Mouse (Mus musculus): ENCODE measurements around the gene Msi1. TPM values are rescaled to one million over a fixed set of nuclear protein-coding genes. Genes with fewer than 3 reads are reported as not detected.

The Msi1 gene
- total and polyA plus RNA-seq, 3 experiments, result 3.5 to 5.7 TPM; not detected in 1

GRCm38 (mm10) chr5:115394836-115395235, 34.6 kb upstream of the Msi1 start (continued):
- TF ChIP-seq ELF1 (IDR thresholded peaks at IDR 0.05; ENCODE audit: low read depth, low read length), result no peak
- TF ChIP-seq POLR2A (IDR thresholded peaks at IDR 0.05; ENCODE audit: control insufficient read depth in 1 of 2, insufficient read depth in 1 of 2, low read depth in 1 of 2, low read length in 2 of 2, poor library complexity in 1 of 2), result no peak
- no peak for TF ChIP-seq HCFC1 (IDR thresholded peaks at IDR 0.05; ENCODE audit: low read depth, low read length)

GRCm38 (mm10) chr5:115396654-115397053, 32.7 kb upstream of the Msi1 start:
- TF ChIP-seq ZC3H11A (IDR thresholded peaks at IDR 0.05; ENCODE audit: low read depth, low read length) (no peak), RCOR1 (IDR thresholded peaks at IDR 0.05; ENCODE audit: low read depth, low read length) (no peak), E2F4 (IDR thresholded peaks at IDR 0.05; ENCODE audit: borderline replicate concordance, low read depth, low read length) (no peak), TAL1 (IDR thresholded peaks at IDR 0.05; ENCODE audit: low read length) (no peak), USF1 (IDR thresholded peaks at IDR 0.05; ENCODE audit: low read depth, low read length) (no peak), MEF2A (IDR thresholded peaks at IDR 0.05; ENCODE audit: extremely low read depth, insufficient replicate concordance, low read depth, low read length, poor library complexity, severe bottlenecking) (no peak), UBTF (IDR thresholded peaks at IDR 0.05; ENCODE audit: borderline replicate concordance, insufficient read depth, low read depth, low read length) (no peak), ETS1 (IDR thresholded peaks at IDR 0.05; ENCODE audit: low read depth, low read length) (no peak), RAD21 (IDR thresholded peaks at IDR 0.05; ENCODE audit: low read depth, low read length) (no peak), MAX (IDR thresholded peaks at IDR 0.05; ENCODE audit: low read length) (no peak), SIN3A (IDR thresholded peaks at IDR 0.05; ENCODE audit: low read length) (no peak)
- H3K4me3 ChIP-seq (ENCODE audit: control insufficient read depth in 1 of 2, insufficient read depth in 1 of 2, low read depth in 2 of 2, low read length in 2 of 2), result no peak overlapping the region
- no peaks in the 10 kb centered on the region for H3K36me3 ChIP-seq (ENCODE audit: control insufficient read depth in 1 of 2, insufficient read depth in 2 of 2, low read length in 2 of 2)
- no peak overlapping the region for H3K9ac ChIP-seq (ENCODE audit: control insufficient read depth, low read depth, low read length, poor library complexity, severe bottlenecking)
- H3K79me2 ChIP-seq (ENCODE audit: control insufficient read depth, insufficient read depth, low read length, poor library complexity), result no peaks in the 10 kb centered on the region
- H3K27me3 ChIP-seq (ENCODE audit: control insufficient read depth in 1 of 2, insufficient read depth in 2 of 2, low read length in 2 of 2), result no peaks in the 10 kb centered on the region
- no peaks in the 10 kb centered on the region for H3K9me3 ChIP-seq (replicated peaks; ENCODE audit: insufficient read depth, low read length)
- H3K27ac ChIP-seq (ENCODE audit: control insufficient read depth, low read depth, low read length), result no peak overlapping the region
- no peak for DNase-seq (ENCODE audit: low read depth, low spot score)
- H3K4me1 ChIP-seq (ENCODE audit: control insufficient read depth in 1 of 2, insufficient read depth in 2 of 2, low read length in 2 of 2), result no peaks in the 10 kb centered on the region

GRCm38 (mm10) chr5:115397839-115398780, 31.3 kb upstream of the Msi1 start:
- TF ChIP-seq POLR2AphosphoS5 (IDR thresholded peaks at IDR 0.05; ENCODE audit: borderline replicate concordance, low read depth, low read length) (no peak), ZNF384 (IDR thresholded peaks at IDR 0.05; ENCODE audit: low read depth, low read length) (no peak), UBTF (IDR thresholded peaks at IDR 0.05; ENCODE audit: borderline replicate concordance, insufficient read depth, low read depth, low read length) (no peak), JUND (IDR thresholded peaks at IDR 0.05; ENCODE audit: low read depth, low read length) (no peak), ZKSCAN1 (IDR thresholded peaks at IDR 0.05; ENCODE audit: low read depth, low read length) (no peak), TCF12 (IDR thresholded peaks at IDR 0.05; ENCODE audit: low read depth, low read length) (no peak), POLR2A (IDR thresholded peaks at IDR 0.05; ENCODE audit: control insufficient read depth in 1 of 2, insufficient read depth in 1 of 2, low read depth in 1 of 2, low read length in 2 of 2, poor library complexity in 1 of 2) (no peak), ETS1 (IDR thresholded peaks at IDR 0.05; ENCODE audit: low read depth, low read length) (no peak), CHD1 (IDR thresholded peaks at IDR 0.05; ENCODE audit: low read depth, low read length) (no peak), ELF1 (IDR thresholded peaks at IDR 0.05; ENCODE audit: low read depth, low read length) (no peak), RAD21 (IDR thresholded peaks at IDR 0.05; ENCODE audit: low read depth, low read length) (no peak), ZMIZ1 (IDR thresholded peaks at IDR 0.05; ENCODE audit: low read depth, low read length) (no peak), MEF2A (IDR thresholded peaks at IDR 0.05; ENCODE audit: extremely low read depth, insufficient replicate concordance, low read depth, low read length, poor library complexity, severe bottlenecking) (no peak), EP300 (IDR thresholded peaks at IDR 0.05; ENCODE audit: low read depth in 1 of 2, low read length in 2 of 2) (no peak), GATA1 (IDR thresholded peaks at IDR 0.05; ENCODE audit: low read depth, low read length) (no peak)
- H3K27ac ChIP-seq (ENCODE audit: control insufficient read depth, low read depth, low read length), result no peak overlapping the region
- no peak for DNase-seq (ENCODE audit: low read depth, low spot score)
- no peaks in the 10 kb centered on the region for H3K9me3 ChIP-seq (replicated peaks; ENCODE audit: insufficient read depth, low read length)
- no peaks in the 10 kb centered on the region for H3K4me1 ChIP-seq (ENCODE audit: control insufficient read depth in 1 of 2, insufficient read depth in 2 of 2, low read length in 2 of 2)
- H3K27me3 ChIP-seq (ENCODE audit: control insufficient read depth in 1 of 2, insufficient read depth in 2 of 2, low read length in 2 of 2), result no peaks in the 10 kb centered on the region
- no peak overlapping the region for H3K9ac ChIP-seq (ENCODE audit: control insufficient read depth, low read depth, low read length, poor library complexity, severe bottlenecking)
- H3K36me3 ChIP-seq (ENCODE audit: control insufficient read depth in 1 of 2, insufficient read depth in 2 of 2, low read length in 2 of 2), result no peaks in the 10 kb centered on the region
- H3K79me2 ChIP-seq (ENCODE audit: control insufficient read depth, insufficient read depth, low read length, poor library complexity), result no peaks in the 10 kb centered on the region
- no peak overlapping the region for H3K4me3 ChIP-seq (ENCODE audit: control insufficient read depth in 1 of 2, insufficient read depth in 1 of 2, low read depth in 2 of 2, low read length in 2 of 2)

Data from MEL (cell line).